Mouse (Mus musculus) bone marrow macrophage, adult 2 months (primary cell): ENCODE results near the gene Krtap24-1.

Experiments used
- CTCF ChIP-seq: IDR thresholded peaks from 2 replicates; pipeline ENCODE4 v1.5.1; 2012; ENCODE audit warnings: low read depth, mild to moderate bottlenecking, low read length, moderate library complexity
- POLR2A ChIP-seq: IDR thresholded peaks from 2 replicates; pipeline ENCODE4 v1.6.1; 2012; ENCODE audit warnings: mild to moderate bottlenecking, low read depth, low read length, borderline replicate concordance

DNA sequence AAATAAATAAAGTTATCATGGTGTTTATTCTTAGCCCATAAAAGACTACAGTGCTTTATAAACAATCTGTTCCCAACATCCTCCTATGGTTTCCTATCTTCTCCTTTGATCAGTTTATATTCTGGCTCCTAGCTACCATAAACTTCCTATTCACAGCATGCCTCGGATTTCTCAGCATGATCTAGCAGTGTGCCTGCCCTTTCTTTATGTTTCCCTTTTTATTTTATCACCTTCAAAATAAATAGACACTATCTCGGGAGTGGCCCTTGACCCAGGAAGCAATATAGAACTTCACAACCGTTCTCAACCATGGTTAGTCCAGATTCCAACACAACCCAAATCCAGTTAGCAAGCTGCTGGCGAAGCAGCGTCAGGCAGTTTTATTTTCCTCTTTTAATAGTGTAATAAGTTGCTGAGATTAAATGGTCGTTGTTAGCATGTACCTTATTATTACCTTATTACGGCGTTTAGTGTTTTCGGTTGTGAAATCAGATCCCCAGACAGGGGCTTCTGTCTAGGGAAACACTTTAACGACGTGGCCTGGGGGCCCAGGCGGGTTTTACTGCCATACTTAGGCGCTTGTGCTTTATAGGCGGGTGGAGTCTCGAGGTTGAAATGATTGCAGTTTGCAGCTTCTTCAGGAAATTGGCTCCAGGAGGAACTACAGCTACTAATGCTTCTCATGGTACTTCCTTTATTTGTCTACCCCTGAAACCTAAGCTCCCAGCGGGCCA lies 12.4 kb downstream of the Krtap24-1 start:
- no peak for TF ChIP-seq CTCF
- no peak for TF ChIP-seq POLR2A
